Mouse (Mus musculus): Measurements from ENCODE around the gene Gls.
A peak's percentile ranks its signal among the peaks of the same experiment; 100 is the strongest.

Gls gene

GRCm38 (mm10) chr1:52118860-52119591 lies 114.0 kb downstream of the Gls start, which contains the start of gene Stat1:
Gene Stat1 (plus strand): TSS chr1:52119440.
- DNase-seq, result peak; percentile 93

- no peak for DNase-seq
These were observed 115.3 kb downstream of the Gls start for GRCm38 (mm10) chr1:52117777-52118176.

GRCm38 (mm10) chr1:52116441-52116840 lies 116.6 kb downstream of the Gls start:
- no peak for DNase-seq

- peak; percentile 99 for DNase-seq
These were observed 119.4 kb downstream of the Gls start for GRCm38 (mm10) chr1:52113666-52114069.

Measured in thymus, postnatal 14 days (tissue).